ENCODE assay signal across 8 mouse cellular contexts in genomic region chr7:82688736-82689135, GRCm38 (mm10). TPM values are rescaled to one million over a fixed set of nuclear protein-coding genes. Genes with fewer than 3 reads are reported as not detected.
DNase-seq lines count a peak whose midpoint lies in the region; ATAC-seq and TF ChIP-seq lines count a peak whose summit lies in the region.

No protein-coding gene starts in this region.

- peak; percentile 24 to 59 for DNase-seq in adrenal gland, adult (ENCODE audit: inconsistent age in 2 of 2, low spot score in 1 of 2)
- DNase-seq in adrenal gland, postnatal 4 days (ENCODE audit: low spot score in 2 of 2), result no peak
- peak; percentile 12 for DNase-seq in thymus, postnatal 4 days
- no peak for DNase-seq in thymus, adult 2 months
- peak; percentile 15 for DNase-seq in heart, adult 8-10 months (ENCODE audit: low spot score)
- peak; percentile 58 for DNase-seq in liver
- peak; percentile 10 for DNase-seq in midbrain, postnatal 0 days (ENCODE audit: low spot score)
- no peak for DNase-seq in T-cell, adult 2 months (ENCODE audit: low spot score)

- no peak for TF ChIP-seq CTCF in thymus, adult 2 months (IDR thresholded peaks at IDR 0.05; ENCODE audit: borderline replicate concordance, control insufficient read depth, extremely low read depth, insufficient read depth, low read length, poor library complexity)
- TF ChIP-seq CTCF in midbrain, postnatal 0 days (IDR thresholded peaks at IDR 0.05), result no peak

- WGBS in thymus, adult 2 months, result 68% methylated on average over 3 of the region's 3 CpGs
- WGBS in midbrain, postnatal 0 days, result 37% methylated on average over 3 of the region's 3 CpGs

- H3K4me1 ChIP-seq in thymus, adult 2 months (replicated peaks; ENCODE audit: control insufficient read depth, insufficient read depth, low read length), result peaks cover 7% of the 10 kb centered on the region
- no peaks in the 10 kb centered on the region for H3K4me1 ChIP-seq in midbrain, postnatal 0 days (ENCODE audit: insufficient read depth, low read length)

- no peaks in the 10 kb centered on the region for H3K9me3 ChIP-seq in midbrain, postnatal 0 days (ENCODE audit: low read length)

- H3K27me3 ChIP-seq in thymus, adult 2 months (ENCODE audit: control insufficient read depth, insufficient read depth, low read length), result no peaks in the 10 kb centered on the region
- H3K27me3 ChIP-seq in midbrain, postnatal 0 days (ENCODE audit: insufficient read depth, low read length), result no peaks in the 10 kb centered on the region

- H3K36me3 ChIP-seq in thymus, adult 2 months (ENCODE audit: control insufficient read depth, insufficient read depth, low read length), result peaks cover 25% of the 10 kb centered on the region
- peaks cover 26% of the 10 kb centered on the region for H3K36me3 ChIP-seq in midbrain, postnatal 0 days (ENCODE audit: insufficient read depth, low read length)

- no peak overlapping the region for H3K4me2 ChIP-seq in midbrain, postnatal 0 days (ENCODE audit: low read depth, low read length, poor library complexity, severe bottlenecking)

- H3K4me3 ChIP-seq in thymus, adult 2 months (ENCODE audit: control insufficient read depth, insufficient read depth, low read length), result no peak overlapping the region
- no peak overlapping the region for H3K4me3 ChIP-seq in midbrain, postnatal 0 days (ENCODE audit: low read depth, low read length)

- H3K9ac ChIP-seq in midbrain, postnatal 0 days (replicated peaks; ENCODE audit: low read length, poor library complexity, severe bottlenecking), result no peak overlapping the region

- H3K27ac ChIP-seq in thymus, adult 2 months (ENCODE audit: control insufficient read depth, insufficient read depth, low read length), result no peak overlapping the region
- no peak overlapping the region for H3K27ac ChIP-seq in midbrain, postnatal 0 days (ENCODE audit: low read depth, low read length)

- no peak for ATAC-seq in midbrain, postnatal 0 days (ENCODE audit: low FRiP score)

- no peak for TF ChIP-seq POLR2A in thymus, adult 2 months (IDR thresholded peaks at IDR 0.05; ENCODE audit: control insufficient read depth, extremely low read depth, insufficient read depth, low read length, poor library complexity)

RNA-seq across cellular contexts. Expression of gene Efl1, which starts 40.3 kb away (rescaled TPM):
- total RNA-seq in adrenal gland, postnatal 4 days (2021), result 10 to 100 TPM; 20.3 to 24.6 TPM
- 7.1 and 7.9 TPM in 2 replicates for polyA plus RNA-seq in thymus, adult 2 months (2012; rRNA removed)
- 10 to 100 TPM in 2 of 4 experiments, 1 to 10 TPM in 2; 8.6 to 10.4 (median 9.7) TPM for total RNA-seq in heart, adult 8-10 months (2022)
- 10.2 and 12.4 TPM in 2 replicates for total RNA-seq in midbrain, postnatal 0 days (2014; rRNA removed)
- 16.6 and 17.5 TPM in 2 replicates for polyA plus RNA-seq in midbrain, postnatal 0 days (2015; fragmentation: Nextera tagmentation; extraction: Ambion mirVana)

RNA-seq across cellular contexts. Expression of gene Saxo2, which starts 40.4 kb away (rescaled TPM):
- total RNA-seq in adrenal gland, postnatal 4 days (2021), result 1 to 10 TPM; 3.3 to 3.9 TPM
- 1.2 and 1.6 TPM in 2 replicates for polyA plus RNA-seq in thymus, adult 2 months (2012; rRNA removed)
- 1 to 10 TPM; 1.1 to 3.1 (median 2.1) TPM for total RNA-seq in heart, adult 8-10 months (2022)
- total RNA-seq in midbrain, postnatal 0 days (2014; rRNA removed), result 26.6 and 28.9 TPM in 2 replicates
- 42.2 and 49.2 TPM in 2 replicates for polyA plus RNA-seq in midbrain, postnatal 0 days (2015; fragmentation: Nextera tagmentation; extraction: Ambion mirVana)

Comparison
In these comparisons a context has a peak if more than half of its experiments do, and no peak if none do; other contexts are left out.
1. DNase-seq: peak in adrenal gland, adult (2 of 2), thymus, postnatal 4 days (single experiment), heart, adult 8-10 months (single experiment), liver (single experiment) and midbrain, postnatal 0 days (single experiment); none in adrenal gland, postnatal 4 days (0 of 2), thymus, adult 2 months (single experiment) and T-cell, adult 2 months (single experiment).